Mouse (Mus musculus) midbrain, embryonic 12.5 days (tissue): ENCODE results near the gene Stxbp4. TPM values are rescaled to one million over a fixed set of nuclear protein-coding genes. Genes with fewer than 3 reads are reported as not detected.
A peak's percentile ranks its signal among the peaks of the same experiment; 100 is the strongest.

Experiments used
- ATAC-seq: fragments of 200-750 bp; cut with Nextera tagmentation; 2 replicates; pipeline ENCODE4 v1.8.0; 2017; ENCODE audit warnings: low read depth, moderate TSS enrichment, moderate library complexity; ENCODE audit not compliant: low FRiP score
- H3K27ac ChIP-seq: fragments of 300-500 bp; sonication (generic); replicated peaks from 2 replicates; pipeline ENCODE4 v1.5.1; 2016; ENCODE audit warnings: mild to moderate bottlenecking
- H3K27me3 ChIP-seq: fragments of 300-500 bp; sonication (generic); 2 replicates; pipeline ENCODE4 v1.6.1; 2016; ENCODE audit warnings: mild to moderate bottlenecking
- H3K36me3 ChIP-seq: fragments of 300-500 bp; sonication (generic); 2 replicates; pipeline ENCODE4 v1.6.1; 2016
- H3K4me1 ChIP-seq: fragments of 300-500 bp; sonication (generic); 2 replicates; pipeline ENCODE4 v1.6.1; 2016
- H3K4me2 ChIP-seq: fragments of 300-500 bp; sonication (generic); replicated peaks from 2 replicates; pipeline ENCODE4 v1.6.1; 2016; ENCODE audit warnings: mild to moderate bottlenecking, moderate library complexity
- H3K4me3 ChIP-seq: fragments of 300-500 bp; sonication (generic); 2 replicates; pipeline ENCODE4 v1.5.1; 2016; ENCODE audit warnings: mild to moderate bottlenecking
- H3K9ac ChIP-seq: fragments of 300-500 bp; sonication (generic); replicated peaks from 2 replicates; pipeline ENCODE4 v1.6.1; 2016; ENCODE audit warnings: mild to moderate bottlenecking, moderate library complexity
- H3K9me3 ChIP-seq: fragments of 300-500 bp; sonication (generic); 2 replicates; pipeline ENCODE4 v1.6.1; 2016; ENCODE audit warnings: mild to moderate bottlenecking
- WGBS: fragments of 180-500 bp; shearing (Covaris S2); methylation state at CpG from one replicate; pipeline ENCODE4 v1.1.7; 2016; 5-methylcytosine and 5-hydroxymethylcytosine counted together
- polyA plus RNA-seq: library from polyadenylated mRNA; unstranded; fragments of >200 nt; fragmentation: Nextera tagmentation; extraction: Ambion mirVana; gene quantifications from 2 replicates; pipeline ENCODE4 v1.2.1, GENCODE M21; 2016

Stxbp4 gene
- polyA plus RNA-seq, 1 experiment from 2014 or later = 45.8 TPM

GRCm38 (mm10) chr11:90590996-90591395 is 46.9 kb downstream of the Stxbp4 start:
- Histone ChIP-seq H3K4me3 (no peak overlapping the region), H3K9ac (no peak overlapping the region), H3K36me3 (peaks cover 49% of the 10 kb centered on the region), H3K27ac (no peak overlapping the region), H3K27me3 (no peaks in the 10 kb centered on the region), H3K9me3 (no peaks in the 10 kb centered on the region), H3K4me1 (no peaks in the 10 kb centered on the region), H3K4me2 (no peak overlapping the region)
- WGBS = 94% methylated on average over 1 of the region's 1 CpGs
- no peak for ATAC-seq

- 93% methylated on average over 8 of the region's 8 CpGs for WGBS
- Histone ChIP-seq H3K4me2 (no peak overlapping the region), H3K4me1 (no peaks in the 10 kb centered on the region), H3K36me3 (peaks cover 39% of the 10 kb centered on the region), H3K27me3 (no peaks in the 10 kb centered on the region), H3K27ac (no peak overlapping the region), H3K4me3 (no peak overlapping the region), H3K9me3 (no peaks in the 10 kb centered on the region), H3K9ac (no peak overlapping the region)
- ATAC-seq = no peak
Observed at GRCm38 (mm10) chr11:90586203-90586602, 51.7 kb downstream of the Stxbp4 start.

- Histone ChIP-seq H3K36me3 (peaks cover 35% of the 10 kb centered on the region), H3K4me1 (no peaks in the 10 kb centered on the region), H3K27me3 (no peaks in the 10 kb centered on the region), H3K4me2 (no peak overlapping the region), H3K9ac (no peak overlapping the region), H3K4me3 (no peak overlapping the region), H3K27ac (no peak overlapping the region), H3K9me3 (no peaks in the 10 kb centered on the region)
- ATAC-seq = no peak
- 96% methylated on average over 2 of the region's 2 CpGs for WGBS
Observed at GRCm38 (mm10) chr11:90585754-90586153, 52.1 kb downstream of the Stxbp4 start.

- Histone ChIP-seq H3K36me3 (peaks cover 28% of the 10 kb centered on the region), H3K4me1 (no peaks in the 10 kb centered on the region), H3K27me3 (no peaks in the 10 kb centered on the region), H3K9me3 (no peaks in the 10 kb centered on the region), H3K9ac (no peak overlapping the region), H3K4me3 (no peak overlapping the region), H3K4me2 (no peak overlapping the region), H3K27ac (no peak overlapping the region)
- WGBS = 95% methylated on average over 7 of the region's 7 CpGs
- no peak for ATAC-seq
Observed at GRCm38 (mm10) chr11:90577057-90577780, 60.7 kb downstream of the Stxbp4 start.

- H3K4me3 ChIP-seq = no peak overlapping the region
- H3K27me3 ChIP-seq = no peaks in the 10 kb centered on the region
- 91% methylated on average over 8 of the region's 8 CpGs for whole genome bisulfite sequencing
- no peaks in the 10 kb centered on the region for H3K9me3 ChIP-seq
- H3K36me3 ChIP-seq = peaks cover 33% of the 10 kb centered on the region
- H3K9ac ChIP-seq = no peak overlapping the region
- H3K4me1 ChIP-seq = no peaks in the 10 kb centered on the region
- ATAC-seq = no peak
- H3K27ac ChIP-seq = no peak overlapping the region
- H3K4me2 ChIP-seq = no peak overlapping the region
Observed at GRCm38 (mm10) chr11:90576282-90576972, 61.5 kb downstream of the Stxbp4 start.

- Histone ChIP-seq H3K27me3 (no peaks in the 10 kb centered on the region), H3K27ac (no peak overlapping the region), H3K4me2 (no peak overlapping the region), H3K4me3 (no peak overlapping the region), H3K9me3 (no peaks in the 10 kb centered on the region), H3K36me3 (peaks cover 39% of the 10 kb centered on the region), H3K9ac (no peak overlapping the region), H3K4me1 (no peaks in the 10 kb centered on the region)
- no peak for ATAC-seq
- 93% methylated on average over 7 of the region's 7 CpGs for WGBS
Observed at GRCm38 (mm10) chr11:90575491-90576048, 62.3 kb downstream of the Stxbp4 start.

- H3K27me3 ChIP-seq = no peaks in the 10 kb centered on the region
- no peak overlapping the region for H3K4me3 ChIP-seq
- no peak overlapping the region for H3K27ac ChIP-seq
- no peaks in the 10 kb centered on the region for H3K9me3 ChIP-seq
- WGBS = 88% methylated on average over 2 of the region's 2 CpGs
- peaks cover 36% of the 10 kb centered on the region for H3K36me3 ChIP-seq
- H3K4me2 ChIP-seq = no peak overlapping the region
- no peaks in the 10 kb centered on the region for H3K4me1 ChIP-seq
- ATAC-seq = no peak
- H3K9ac ChIP-seq = no peak overlapping the region
Observed at GRCm38 (mm10) chr11:90570646-90571259, 67.1 kb downstream of the Stxbp4 start.

GRCm38 (mm10) chr11:90558359-90559047 is 79.4 kb downstream of the Stxbp4 start:
- no peak for ATAC-seq

GRCm38 (mm10) chr11:90556517-90556916 is 81.4 kb downstream of the Stxbp4 start:
- H3K4me1 ChIP-seq = peaks cover 11% of the 10 kb centered on the region
- ATAC-seq = no peak
- no peaks in the 10 kb centered on the region for H3K9me3 ChIP-seq
- no peak overlapping the region for H3K4me3 ChIP-seq
- H3K9ac ChIP-seq = no peak overlapping the region
- 85% methylated on average over 4 of the region's 4 CpGs for WGBS
- H3K36me3 ChIP-seq = peaks cover 3% of the 10 kb centered on the region; the same call in 1 of the 2 replicates
- peaks cover 26% of the 10 kb centered on the region for H3K27me3 ChIP-seq
- H3K4me2 ChIP-seq = no peak overlapping the region
- no peak overlapping the region for H3K27ac ChIP-seq

More at GRCm38 (mm10) chr11:90558359-90559047, 79.4 kb downstream of the Stxbp4 start:
- no peaks in the 10 kb centered on the region for H3K9me3 ChIP-seq
- H3K27ac ChIP-seq = no peak overlapping the region
- H3K4me3 ChIP-seq = no peak overlapping the region
- no peak overlapping the region for H3K9ac ChIP-seq
- peaks cover 21% of the 10 kb centered on the region for H3K27me3 ChIP-seq
- H3K4me1 ChIP-seq = no peaks in the 10 kb centered on the region
- WGBS = 85% methylated on average over 9 of the region's 9 CpGs
- H3K4me2 ChIP-seq = no peak overlapping the region
- peaks cover 7% of the 10 kb centered on the region; the same call in 1 of the 2 replicates for H3K36me3 ChIP-seq

GRCm38 (mm10) chr11:90553963-90554362 is 83.9 kb downstream of the Stxbp4 start:
- no peak overlapping the region for H3K27ac ChIP-seq
- no peak for ATAC-seq
- peaks cover 16% of the 10 kb centered on the region for H3K4me1 ChIP-seq
- WGBS = 79% methylated on average over 5 of the region's 5 CpGs
- no peak overlapping the region for H3K4me2 ChIP-seq
- H3K27me3 ChIP-seq = peaks cover 50% of the 10 kb centered on the region
- H3K36me3 ChIP-seq = no peaks in the 10 kb centered on the region
- no peak overlapping the region for H3K9ac ChIP-seq
- no peak overlapping the region for H3K4me3 ChIP-seq
- H3K9me3 ChIP-seq = no peaks in the 10 kb centered on the region

- Histone ChIP-seq H3K27me3 (peaks cover 52% of the 10 kb centered on the region), H3K27ac (peak overlapping the region; percentile 42), H3K4me3 (no peak overlapping the region), H3K36me3 (no peaks in the 10 kb centered on the region), H3K4me2 (peak overlapping the region; percentile 11; the same call in 1 of the 2 replicates), H3K9ac (no peak overlapping the region), H3K9me3 (no peaks in the 10 kb centered on the region), H3K4me1 (peaks cover 26% of the 10 kb centered on the region)
- 25% methylated on average over 18 of the region's 18 CpGs for WGBS
- ATAC-seq = peak; percentile 55; the same call in 1 of the 2 replicates
Observed at GRCm38 (mm10) chr11:90552303-90553201, 85.3 kb downstream of the Stxbp4 start.
